Comparison of ENCODE assay signal across 31 mouse cellular contexts in the genomic region with DNA sequence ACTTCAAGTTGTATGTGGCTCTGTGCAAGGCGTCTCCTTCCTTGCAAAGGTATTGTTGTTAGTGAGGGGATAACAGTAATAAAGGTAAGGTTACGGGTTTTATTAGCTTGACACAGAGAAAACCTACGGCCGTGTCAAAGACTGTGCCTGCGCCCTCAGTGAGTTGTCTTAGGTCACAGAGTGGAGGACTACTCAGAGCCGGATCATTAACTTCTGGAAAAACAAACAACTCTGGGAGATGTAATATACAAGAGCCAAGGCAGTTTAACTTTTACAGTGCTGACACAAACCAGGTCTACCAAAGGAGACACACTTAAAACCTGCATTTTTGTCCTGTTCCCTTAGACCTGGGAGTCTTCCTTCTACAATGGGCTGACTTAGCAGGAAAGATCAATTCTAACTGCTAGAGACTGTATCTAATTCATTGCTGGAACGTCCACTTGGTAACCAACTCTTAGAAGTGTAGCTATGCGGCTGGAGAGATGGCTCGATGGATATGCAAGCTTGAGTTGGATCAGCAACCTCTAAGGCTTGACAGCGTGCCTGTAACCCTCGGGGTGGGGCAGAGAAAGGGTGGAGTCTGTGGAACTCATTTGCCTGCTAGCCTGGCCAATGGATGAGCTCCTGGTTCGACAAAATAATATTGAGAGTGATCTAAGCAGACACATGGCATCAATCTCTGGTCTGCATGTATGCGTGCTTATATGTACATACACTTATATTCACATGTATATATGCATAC.
A peak's percentile ranks its signal among the peaks of the same experiment; 100 is the strongest.
DNase-seq lines count a peak whose midpoint lies in the region; ATAC-seq and TF ChIP-seq lines count a peak whose summit lies in the region.
"Had no signal": no experiment of that assay in that cellular context is flagged by ENCODE, and none has a peak within 500 bp of the region (broad histone marks: within the 10 kb centered on the region; RNA-seq: fewer than 3 reads in every experiment).

No protein-coding gene starts in this region.

- no peak overlapping the region for H3K4me3 ChIP-seq in intestine, embryonic 14.5 days (ENCODE audit: low read depth, low read length)
- no peak overlapping the region for H3K4me3 ChIP-seq in intestine, postnatal 0 days (ENCODE audit: low read depth, low read length)
- H3K4me3 ChIP-seq in kidney, embryonic 15.5 days (replicated peaks): no peak overlapping the region
- H3K4me3 ChIP-seq in intestine, embryonic 16.5 days (ENCODE audit: low read length): no peak overlapping the region
- no peak overlapping the region for H3K4me3 ChIP-seq in midbrain, embryonic 15.5 days
- H3K4me3 ChIP-seq: erythroblast, embryonic 14.5 days; gastrocnemius, adult 2 months; hindbrain, embryonic 10.5 days; hindbrain, embryonic 15.5 days; layer of hippocampus, adult 2 months; liver, embryonic 13.5 days; neural tube, embryonic 15.5 days; stomach, embryonic 15.5 days had no signal

- H3K9me3 ChIP-seq in intestine, embryonic 14.5 days (ENCODE audit: control insufficient read depth, low read length): no peaks in the 10 kb centered on the region
- H3K9me3 ChIP-seq in intestine, postnatal 0 days (ENCODE audit: control insufficient read depth): no peaks in the 10 kb centered on the region
- H3K9me3 ChIP-seq in kidney, embryonic 15.5 days (replicated peaks): no peaks in the 10 kb centered on the region
- no peaks in the 10 kb centered on the region for H3K9me3 ChIP-seq in intestine, embryonic 16.5 days (ENCODE audit: control insufficient read depth, low read length)
- H3K9me3 ChIP-seq in midbrain, embryonic 15.5 days: no peaks in the 10 kb centered on the region
- H3K9me3 ChIP-seq: hindbrain, embryonic 10.5 days; hindbrain, embryonic 15.5 days; liver, embryonic 13.5 days; neural tube, embryonic 15.5 days; stomach, embryonic 15.5 days had no signal

- no peak for TF ChIP-seq CTCF in intestine, postnatal 0 days (IDR thresholded peaks at IDR 0.05; ENCODE audit: low read depth)

- no peak overlapping the region for H3K9ac ChIP-seq in intestine, embryonic 14.5 days (ENCODE audit: low read length)
- H3K9ac ChIP-seq in intestine, postnatal 0 days (ENCODE audit: low read depth, low read length): no peak overlapping the region
- no peak overlapping the region for H3K9ac ChIP-seq in kidney, embryonic 15.5 days
- no peak overlapping the region for H3K9ac ChIP-seq in intestine, embryonic 16.5 days (ENCODE audit: low read depth, low read length)
- H3K9ac ChIP-seq in midbrain, embryonic 15.5 days: no peak overlapping the region
- H3K9ac ChIP-seq: hindbrain, embryonic 15.5 days; liver, embryonic 13.5 days; neural tube, embryonic 15.5 days; stomach, embryonic 15.5 days had no signal

- H3K4me2 ChIP-seq in intestine, embryonic 14.5 days (ENCODE audit: low read length): no peak overlapping the region
- H3K4me2 ChIP-seq in intestine, postnatal 0 days (replicated peaks; ENCODE audit: low read depth): no peak overlapping the region
- H3K4me2 ChIP-seq in kidney, embryonic 15.5 days: no peak overlapping the region
- H3K4me2 ChIP-seq in intestine, embryonic 16.5 days (ENCODE audit: low read depth, low read length): no peak overlapping the region
- no peak overlapping the region for H3K4me2 ChIP-seq in midbrain, embryonic 15.5 days
- H3K4me2 ChIP-seq: hindbrain, embryonic 15.5 days; liver, embryonic 13.5 days; neural tube, embryonic 15.5 days; stomach, embryonic 15.5 days had no signal

- ATAC-seq in intestine, embryonic 14.5 days (replicated peaks; ENCODE audit: low FRiP score, low TSS enrichment, low read depth): no peak
- no peak for ATAC-seq in intestine, postnatal 0 days
- ATAC-seq in kidney, embryonic 15.5 days (replicated peaks; ENCODE audit: low FRiP score): peak; percentile 93
- ATAC-seq in intestine, embryonic 16.5 days: peak; percentile 47
- ATAC-seq in midbrain, embryonic 15.5 days (replicated peaks): no peak
- ATAC-seq: forebrain, embryonic 16.5 days; inflammation-experienced regulatory T-cells, adult 6 months had no signal

- no peaks in the 10 kb centered on the region for H3K27me3 ChIP-seq in intestine, embryonic 14.5 days (replicated peaks; ENCODE audit: control insufficient read depth, insufficient read depth, low read length)
- no peaks in the 10 kb centered on the region for H3K27me3 ChIP-seq in intestine, postnatal 0 days (replicated peaks; ENCODE audit: control insufficient read depth, insufficient read depth, low read length)
- H3K27me3 ChIP-seq in kidney, embryonic 15.5 days: no peaks in the 10 kb centered on the region
- no peaks in the 10 kb centered on the region for H3K27me3 ChIP-seq in intestine, embryonic 16.5 days (replicated peaks; ENCODE audit: control insufficient read depth, insufficient read depth, low read length)
- no peaks in the 10 kb centered on the region for H3K27me3 ChIP-seq in midbrain, embryonic 15.5 days (replicated peaks)
- H3K27me3 ChIP-seq: hindbrain, embryonic 15.5 days; liver, embryonic 13.5 days; stomach, embryonic 15.5 days had no signal

- peak; percentile 50 for DNase-seq in intestine, embryonic 14.5 days (ENCODE audit: low spot score)
- DNase-seq in kidney, postnatal 25 days: no peak
- no peak for DNase-seq in testis, postnatal 10 days (ENCODE audit: low spot score)
- DNase-seq: adrenal gland, postnatal 36 days; cerebellum, adult 2 months; cerebellum, postnatal 14 days; gastrocnemius, adult 2 months; heart, postnatal 14 days; left cerebral cortex, postnatal 4 days; liver, embryonic 13.5 days; lung, adult 2 months; lung, postnatal 10 days; midbrain, embryonic 14.5 days; retina, postnatal 1 day; right cerebral cortex, postnatal 14 days; thymus, adult 18-20 months; thymus, postnatal 25 days had no signal

- no peak overlapping the region for H3K27ac ChIP-seq in intestine, embryonic 14.5 days (ENCODE audit: low read depth)
- no peak overlapping the region for H3K27ac ChIP-seq in intestine, postnatal 0 days (ENCODE audit: low read depth, low read length)
- peak overlapping the region; percentile 51; the same call in 1 of the 2 replicates for H3K27ac ChIP-seq in kidney, embryonic 15.5 days
- H3K27ac ChIP-seq in intestine, embryonic 16.5 days (ENCODE audit: low read length): no peak overlapping the region
- no peak overlapping the region for H3K27ac ChIP-seq in midbrain, embryonic 15.5 days
- H3K27ac ChIP-seq: gastrocnemius, adult 2 months; hindbrain, embryonic 10.5 days; hindbrain, embryonic 15.5 days; layer of hippocampus, adult 2 months; liver, embryonic 13.5 days; macrophage; neural tube, embryonic 15.5 days; stomach, embryonic 15.5 days had no signal

- H3K4me1 ChIP-seq in intestine, embryonic 14.5 days (replicated peaks; ENCODE audit: control insufficient read depth, insufficient read depth, low read length): peaks cover 9% of the 10 kb centered on the region
- H3K4me1 ChIP-seq in intestine, postnatal 0 days (replicated peaks; ENCODE audit: control insufficient read depth, insufficient read depth, low read length): no peaks in the 10 kb centered on the region; the same call in 1 of the 2 replicates
- H3K4me1 ChIP-seq in kidney, embryonic 15.5 days: peaks cover 13% of the 10 kb centered on the region; the same call in 1 of the 2 replicates
- H3K4me1 ChIP-seq in intestine, embryonic 16.5 days (ENCODE audit: control insufficient read depth, insufficient read depth, low read length): peaks cover 12% of the 10 kb centered on the region
- 0 out of 2 replicates have a peak, but pooled peaks cover 5% of the 10 kb centered on the region for H3K4me1 ChIP-seq in midbrain, embryonic 15.5 days
- H3K4me1 ChIP-seq: liver, embryonic 13.5 days; stomach, embryonic 15.5 days had no signal

- WGBS in intestine, embryonic 14.5 days: 50% methylated on average over 13 of the region's 13 CpGs
- 49% methylated on average over 13 of the region's 13 CpGs for WGBS in intestine, postnatal 0 days
- 32% methylated on average over 13 of the region's 13 CpGs for WGBS in kidney, embryonic 15.5 days
- WGBS in intestine, embryonic 16.5 days: 57% methylated on average over 13 of the region's 13 CpGs
- whole genome bisulfite sequencing in midbrain, embryonic 15.5 days: 91% methylated on average over 13 of the region's 13 CpGs

- no peaks in the 10 kb centered on the region for H3K36me3 ChIP-seq in intestine, embryonic 14.5 days (ENCODE audit: control insufficient read depth, insufficient read depth, low read length)
- H3K36me3 ChIP-seq in intestine, postnatal 0 days (ENCODE audit: control insufficient read depth, insufficient read depth): no peaks in the 10 kb centered on the region
- H3K36me3 ChIP-seq in kidney, embryonic 15.5 days: no peaks in the 10 kb centered on the region
- no peaks in the 10 kb centered on the region for H3K36me3 ChIP-seq in intestine, embryonic 16.5 days (ENCODE audit: control insufficient read depth, insufficient read depth, low read length)
- no peaks in the 10 kb centered on the region for H3K36me3 ChIP-seq in midbrain, embryonic 15.5 days (replicated peaks)
- H3K36me3 ChIP-seq: G1E; hindbrain, embryonic 10.5 days; hindbrain, embryonic 15.5 days; liver, embryonic 13.5 days; neural tube, embryonic 15.5 days; stomach, embryonic 15.5 days had no signal

Comparison
In these comparisons a context has a peak if more than half of its experiments do, and no peak if none do; other contexts are left out.
1. ATAC-seq: peak in kidney, embryonic 15.5 days (single experiment) and intestine, embryonic 16.5 days (single experiment); none in intestine, embryonic 14.5 days (single experiment), intestine, postnatal 0 days (single experiment) and midbrain, embryonic 15.5 days (single experiment).